Mouse (Mus musculus): Measurements from ENCODE around the gene Sox5. TPM values are rescaled to one million over a fixed set of nuclear protein-coding genes. Genes with fewer than 3 reads are reported as not detected.

Gene Sox5
- polyA plus RNA-seq, 1 experiment from 2014 or later, result 4.2 TPM

DNA sequence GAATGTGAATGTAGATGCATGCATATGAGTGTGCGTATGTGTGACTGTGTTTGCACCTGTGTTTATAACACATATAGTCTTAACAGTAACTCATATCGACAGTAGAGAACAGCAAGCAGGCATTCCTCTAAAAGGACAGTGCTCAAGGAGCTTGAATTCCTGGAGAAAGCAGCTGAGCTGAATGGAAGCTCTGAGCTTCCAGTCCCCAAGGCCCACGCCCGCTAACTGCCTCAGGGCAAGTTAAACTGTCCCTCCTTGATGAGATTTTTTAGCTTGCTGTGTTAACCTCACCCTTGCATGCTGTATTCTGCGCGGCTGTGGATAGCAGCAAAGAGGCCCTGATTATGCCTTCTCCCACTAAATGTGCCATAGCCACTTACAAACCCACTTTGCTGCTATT lies 388.6 kb downstream of the Sox5 start:
- H3K9ac ChIP-seq, result no peak overlapping the region
- no peak overlapping the region for H3K4me2 ChIP-seq
- no peaks in the 10 kb centered on the region for H3K27me3 ChIP-seq
- H3K4me1 ChIP-seq (replicated peaks), result no peaks in the 10 kb centered on the region
- no peaks in the 10 kb centered on the region for H3K9me3 ChIP-seq (replicated peaks)
- H3K36me3 ChIP-seq (replicated peaks), result no peaks in the 10 kb centered on the region
- no peak overlapping the region for H3K27ac ChIP-seq (replicated peaks)
- ATAC-seq (ENCODE audit: insufficient read depth), result no peak
- WGBS (ENCODE audit: insufficient replicate concordance), result 68% methylated on average over 6 of the region's 6 CpGs
- H3K4me3 ChIP-seq (replicated peaks), result no peak overlapping the region

DNA sequence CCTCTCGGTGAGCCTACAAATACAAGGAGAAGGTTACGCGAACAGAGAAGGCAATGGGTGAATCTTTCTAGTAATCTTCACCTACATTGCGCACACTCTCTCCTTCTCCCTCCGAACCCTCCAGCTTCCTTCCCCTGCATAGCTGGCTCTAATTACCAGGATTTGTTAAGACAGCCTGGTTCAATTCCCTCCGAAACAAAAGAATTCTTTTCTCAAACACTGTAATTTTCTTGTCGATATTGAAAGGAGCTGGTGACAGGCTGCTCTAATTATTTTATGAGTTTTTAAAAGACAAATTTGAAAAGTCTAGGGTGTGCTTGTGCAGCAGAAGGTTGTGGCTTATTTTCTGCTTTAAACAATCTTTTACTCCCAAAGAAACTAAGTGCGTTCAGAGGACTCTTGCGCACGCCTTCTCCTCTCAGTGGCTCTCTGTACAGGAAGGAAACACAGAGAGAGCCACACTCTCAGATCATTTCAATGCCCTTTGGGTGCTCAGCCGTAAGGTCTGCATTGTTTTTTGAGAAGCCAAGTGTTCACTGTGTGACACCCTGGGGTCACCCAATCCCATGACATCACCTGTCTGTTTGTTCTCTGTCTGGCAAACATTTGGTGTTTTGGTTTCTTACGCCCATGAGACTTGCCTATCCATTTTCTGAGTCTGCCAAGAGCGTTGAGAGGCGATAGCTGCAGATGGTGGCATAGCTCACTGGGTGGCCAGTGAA lies 392.3 kb downstream of the Sox5 start:
- 69% methylated on average over 14 of the region's 14 CpGs for WGBS (ENCODE audit: insufficient replicate concordance)
- Histone ChIP-seq H3K36me3 (replicated peaks) (no peaks in the 10 kb centered on the region), H3K4me1 (replicated peaks) (no peaks in the 10 kb centered on the region), H3K27me3 (no peaks in the 10 kb centered on the region), H3K27ac (replicated peaks) (no peak overlapping the region), H3K4me3 (replicated peaks) (no peak overlapping the region), H3K9me3 (replicated peaks) (no peaks in the 10 kb centered on the region), H3K4me2 (no peak overlapping the region), H3K9ac (no peak overlapping the region)
- no peak for ATAC-seq (ENCODE audit: insufficient read depth)

DNA sequence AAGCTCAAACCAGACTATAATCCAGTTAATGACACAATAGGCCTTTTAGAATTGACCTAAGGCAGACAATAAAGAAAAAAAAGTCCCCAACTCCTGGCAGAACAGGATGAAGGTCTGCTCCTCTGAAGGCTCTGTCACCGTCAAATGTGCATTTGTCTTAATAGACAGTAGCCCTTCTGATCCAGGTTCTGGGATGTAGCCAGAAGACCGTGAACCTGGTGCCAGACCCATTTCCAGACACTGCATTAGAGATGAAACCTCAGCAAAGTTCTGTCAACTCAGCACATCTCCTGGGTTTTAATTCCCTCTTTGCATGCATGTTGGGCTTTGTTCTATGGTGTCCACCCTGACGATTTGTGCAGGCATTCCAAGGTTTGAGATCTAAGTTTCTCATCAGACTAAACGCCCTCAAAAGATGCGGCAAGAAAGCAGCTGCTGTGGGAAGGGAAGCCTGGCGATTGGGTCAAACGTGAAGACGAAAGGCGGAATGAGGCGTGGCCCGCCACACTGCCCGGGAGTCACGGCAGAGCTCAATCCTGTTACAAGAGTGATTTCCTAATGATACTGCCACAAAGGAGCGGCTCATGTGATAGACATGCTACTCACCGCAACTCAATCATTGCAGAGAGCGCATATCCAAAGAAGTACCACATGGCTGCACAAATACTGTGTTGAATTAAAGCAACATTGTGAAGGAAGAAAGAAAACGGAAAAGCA lies 394.1 kb downstream of the Sox5 start:
- ATAC-seq (ENCODE audit: insufficient read depth), result no peak
- Histone ChIP-seq H3K27ac (replicated peaks) (no peak overlapping the region), H3K36me3 (replicated peaks) (no peaks in the 10 kb centered on the region), H3K4me2 (no peak overlapping the region), H3K4me1 (replicated peaks) (no peaks in the 10 kb centered on the region), H3K9ac (no peak overlapping the region), H3K9me3 (replicated peaks) (no peaks in the 10 kb centered on the region), H3K4me3 (replicated peaks) (no peak overlapping the region), H3K27me3 (no peaks in the 10 kb centered on the region)
- WGBS (ENCODE audit: insufficient replicate concordance), result 59% methylated on average over 17 of the region's 17 CpGs

DNA sequence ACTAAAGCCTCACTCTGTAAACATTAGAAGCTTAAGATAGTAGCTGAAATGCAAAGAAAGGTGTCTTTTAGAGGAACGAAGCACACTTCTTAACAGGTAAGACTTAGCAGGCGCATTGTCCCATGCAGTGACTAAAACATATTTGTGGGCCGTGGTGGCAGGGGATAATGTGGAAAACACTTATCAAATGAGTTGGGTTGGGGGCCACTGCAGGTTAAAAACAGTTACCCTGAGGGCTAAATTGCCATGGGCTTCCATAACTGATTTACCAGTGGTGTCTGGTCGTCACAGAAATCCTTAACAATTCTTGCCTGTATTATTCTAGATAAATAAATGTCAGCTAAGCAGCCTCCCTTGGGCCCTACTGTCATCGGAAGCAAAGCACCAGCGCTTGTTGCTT lies 401.1 kb downstream of the Sox5 start:
- H3K4me1 ChIP-seq (replicated peaks), result no peaks in the 10 kb centered on the region
- H3K27me3 ChIP-seq, result no peaks in the 10 kb centered on the region
- H3K9me3 ChIP-seq (replicated peaks), result no peaks in the 10 kb centered on the region
- no peaks in the 10 kb centered on the region for H3K36me3 ChIP-seq (replicated peaks)
- no peak overlapping the region for H3K9ac ChIP-seq
- no peak overlapping the region for H3K27ac ChIP-seq (replicated peaks)
- H3K4me3 ChIP-seq (replicated peaks), result no peak overlapping the region
- no peak for ATAC-seq (ENCODE audit: insufficient read depth)
- 73% methylated on average over 6 of the region's 6 CpGs for WGBS (ENCODE audit: insufficient replicate concordance)
- no peak overlapping the region for H3K4me2 ChIP-seq

DNA sequence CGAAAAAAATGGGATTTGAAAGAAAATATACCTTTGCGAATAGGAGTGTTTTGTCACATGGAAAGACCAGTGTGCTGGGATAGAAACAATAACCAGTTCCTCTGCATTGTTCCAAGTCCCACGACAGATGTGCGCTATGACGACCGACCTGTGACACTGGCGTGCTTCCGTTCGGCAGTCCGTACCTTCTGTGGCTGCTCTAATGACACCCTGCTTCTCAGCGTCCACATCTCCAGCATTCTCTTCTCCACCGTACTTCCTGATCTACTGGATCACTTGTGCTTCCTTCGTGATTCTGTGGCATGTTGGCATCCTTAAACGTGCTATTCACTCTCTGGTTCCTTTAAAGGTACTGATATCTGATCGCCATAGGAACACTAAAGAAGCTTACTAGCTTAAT lies 401.6 kb downstream of the Sox5 start:
- H3K4me1 ChIP-seq (replicated peaks), result no peaks in the 10 kb centered on the region
- 71% methylated on average over 15 of the region's 15 CpGs for WGBS (ENCODE audit: insufficient replicate concordance)
- no peak for ATAC-seq (ENCODE audit: insufficient read depth)
- no peak overlapping the region for H3K27ac ChIP-seq (replicated peaks)
- H3K4me2 ChIP-seq, result no peak overlapping the region
- no peaks in the 10 kb centered on the region for H3K9me3 ChIP-seq (replicated peaks)
- no peak overlapping the region for H3K4me3 ChIP-seq (replicated peaks)
- H3K27me3 ChIP-seq, result no peaks in the 10 kb centered on the region
- no peak overlapping the region for H3K9ac ChIP-seq
- H3K36me3 ChIP-seq (replicated peaks), result no peaks in the 10 kb centered on the region

DNA sequence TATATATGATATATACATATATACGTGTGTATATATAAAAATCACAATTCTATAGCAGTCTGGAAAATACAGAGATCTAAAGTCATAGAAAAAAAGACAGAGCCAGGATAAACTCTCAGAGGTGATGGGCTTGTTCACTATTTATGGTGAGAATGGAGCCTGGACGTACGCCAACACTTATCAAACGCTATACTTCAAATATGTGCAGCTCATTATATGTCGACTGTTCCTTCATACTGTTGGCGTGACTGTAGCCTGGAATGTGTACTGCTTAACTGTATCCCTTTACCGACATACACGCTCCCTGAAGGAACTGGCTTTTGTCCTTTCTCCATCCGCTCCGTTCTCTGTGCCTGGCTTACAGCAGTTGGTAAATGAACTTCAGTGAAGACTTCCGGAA lies 407.0 kb downstream of the Sox5 start:
- no peak overlapping the region for H3K27ac ChIP-seq (replicated peaks)
- no peaks in the 10 kb centered on the region for H3K36me3 ChIP-seq (replicated peaks)
- no peaks in the 10 kb centered on the region for H3K9me3 ChIP-seq (replicated peaks)
- H3K27me3 ChIP-seq, result no peaks in the 10 kb centered on the region
- H3K4me2 ChIP-seq, result no peak overlapping the region
- H3K4me3 ChIP-seq (replicated peaks), result no peak overlapping the region
- H3K9ac ChIP-seq, result no peak overlapping the region
- H3K4me1 ChIP-seq (replicated peaks), result peaks cover 8% of the 10 kb centered on the region; the same call in 1 of the 2 replicates
- ATAC-seq (ENCODE audit: insufficient read depth), result no peak
- 73% methylated on average over 11 of the region's 11 CpGs for WGBS (ENCODE audit: insufficient replicate concordance)

DNA sequence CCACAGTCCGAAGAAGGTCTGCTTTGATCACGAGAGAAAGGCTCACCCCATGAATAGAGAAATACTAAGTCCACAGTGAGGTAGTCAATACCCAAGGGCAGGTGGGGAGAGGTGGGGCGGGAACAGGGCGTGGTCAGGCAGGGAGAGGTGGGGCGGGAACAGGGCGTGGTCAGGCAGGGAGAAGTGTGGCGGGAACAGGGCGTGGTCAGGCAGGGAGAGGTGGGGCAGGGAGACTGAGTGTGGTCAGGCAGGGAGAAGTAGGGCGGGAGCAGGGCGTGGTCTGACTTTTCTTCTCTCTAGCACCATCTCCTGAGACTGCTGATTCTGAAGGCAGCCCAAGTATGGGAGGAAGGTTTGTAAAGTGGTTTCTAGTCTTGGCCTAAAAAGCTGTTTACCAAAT lies 411.1 kb downstream of the Sox5 start:
- peak; percentile 79; the same call in 1 of the 2 replicates for ATAC-seq (ENCODE audit: insufficient read depth)
- H3K9me3 ChIP-seq (replicated peaks), result no peaks in the 10 kb centered on the region
- no peaks in the 10 kb centered on the region for H3K27me3 ChIP-seq
- no peak overlapping the region for H3K4me2 ChIP-seq
- no peak overlapping the region for H3K9ac ChIP-seq
- peaks cover 8% of the 10 kb centered on the region; the same call in 1 of the 2 replicates for H3K4me1 ChIP-seq (replicated peaks)
- no peaks in the 10 kb centered on the region for H3K36me3 ChIP-seq (replicated peaks)
- no peak overlapping the region for H3K4me3 ChIP-seq (replicated peaks)
- no peak overlapping the region for H3K27ac ChIP-seq (replicated peaks)
- 26% methylated on average over 10 of the region's 10 CpGs for WGBS (ENCODE audit: insufficient replicate concordance)

DNA sequence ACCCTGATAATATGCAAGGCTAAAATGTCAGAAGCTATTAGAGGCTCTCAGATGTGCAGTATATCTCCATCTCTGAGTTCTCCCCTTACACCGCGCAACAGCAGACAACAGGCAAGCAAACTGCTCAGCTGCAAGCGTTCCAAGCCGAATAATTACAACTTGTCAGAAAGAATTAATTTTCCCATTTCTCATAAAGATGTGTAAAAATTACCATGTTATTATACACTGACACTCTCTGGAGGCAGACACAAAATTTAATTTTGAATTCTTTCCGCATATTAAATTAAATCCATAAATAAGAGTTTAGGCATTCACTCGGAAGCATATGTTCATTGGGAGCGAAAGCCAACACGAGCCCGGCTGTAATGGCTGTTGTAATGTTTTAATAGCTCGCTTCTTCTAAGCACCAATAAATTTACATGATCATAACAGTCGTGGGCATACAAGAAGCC lies 414.1 kb downstream of the Sox5 start:
- ATAC-seq (ENCODE audit: insufficient read depth), result no peak
- Histone ChIP-seq H3K4me1 (replicated peaks) (peaks cover 8% of the 10 kb centered on the region; the same call in 1 of the 2 replicates), H3K9me3 (replicated peaks) (no peaks in the 10 kb centered on the region), H3K4me2 (no peak overlapping the region), H3K4me3 (replicated peaks) (no peak overlapping the region), H3K9ac (no peak overlapping the region), H3K36me3 (replicated peaks) (no peaks in the 10 kb centered on the region), H3K27me3 (no peaks in the 10 kb centered on the region), H3K27ac (replicated peaks) (no peak overlapping the region)
- 76% methylated on average over 11 of the region's 11 CpGs for WGBS (ENCODE audit: insufficient replicate concordance)

DNA sequence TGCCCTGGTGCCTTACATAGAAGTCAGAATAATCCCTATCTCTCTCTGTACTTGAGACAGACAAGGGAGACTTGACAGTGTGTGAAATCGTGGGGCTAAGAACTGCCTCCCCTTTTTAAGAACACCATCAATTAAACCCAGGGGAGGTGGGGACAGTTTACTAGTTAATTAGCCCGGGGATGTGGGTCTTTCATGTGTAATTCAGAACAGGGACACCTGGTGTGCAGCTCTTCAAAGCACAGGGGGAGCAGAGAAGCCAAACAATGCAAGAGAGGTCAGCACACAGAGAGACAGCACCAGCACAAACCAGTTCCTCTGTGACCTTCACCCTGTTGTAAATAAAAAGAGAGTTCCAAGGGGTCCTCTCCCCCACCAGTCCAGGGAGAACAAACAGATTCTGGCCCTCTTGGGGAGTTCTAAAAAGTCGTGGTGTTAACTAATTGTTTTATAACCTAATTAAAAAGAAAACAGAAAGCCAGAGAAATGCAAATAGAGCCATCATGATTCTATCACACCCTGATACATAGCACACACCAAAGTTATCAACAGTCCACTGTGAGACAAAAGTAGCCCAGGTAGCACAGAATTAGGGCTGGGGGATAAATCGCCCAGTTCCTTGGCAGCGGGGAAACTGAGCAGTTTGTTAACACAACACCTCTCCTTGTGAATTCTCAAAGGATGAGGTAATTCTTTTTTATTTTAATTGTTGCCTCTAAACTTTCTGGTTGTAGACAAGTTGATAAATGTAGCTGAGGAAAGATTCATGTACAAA lies 420.3 kb downstream of the Sox5 start:
- ATAC-seq (ENCODE audit: insufficient read depth), result no peak
- Histone ChIP-seq H3K4me2 (no peak overlapping the region), H3K9ac (no peak overlapping the region), H3K36me3 (replicated peaks) (no peaks in the 10 kb centered on the region), H3K4me1 (replicated peaks) (no peaks in the 10 kb centered on the region), H3K4me3 (replicated peaks) (no peak overlapping the region), H3K9me3 (replicated peaks) (no peaks in the 10 kb centered on the region), H3K27ac (replicated peaks) (no peak overlapping the region), H3K27me3 (no peaks in the 10 kb centered on the region)
- 30% methylated on average over 5 of the region's 5 CpGs for WGBS (ENCODE audit: insufficient replicate concordance)

DNA sequence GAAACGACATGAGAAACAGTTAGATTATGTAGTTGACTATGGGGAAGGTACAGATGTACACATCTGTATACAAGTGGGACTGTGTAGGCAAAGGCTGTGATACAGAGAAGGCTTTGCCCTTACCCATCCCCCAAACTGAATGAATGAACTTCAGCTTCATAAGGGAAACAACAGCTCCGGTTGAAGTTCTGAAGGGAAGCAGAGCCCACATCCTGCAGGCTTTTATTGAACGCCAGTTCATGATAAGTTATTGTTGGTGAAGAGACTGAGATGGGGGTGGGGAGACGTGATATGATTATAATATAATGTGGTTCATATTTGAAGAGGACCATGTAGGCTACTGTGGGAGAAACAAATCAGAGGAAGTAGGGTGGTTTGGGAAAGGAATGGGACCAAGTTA lies 424.7 kb downstream of the Sox5 start:
- Histone ChIP-seq H3K36me3 (replicated peaks) (no peaks in the 10 kb centered on the region), H3K4me1 (replicated peaks) (no peaks in the 10 kb centered on the region), H3K9me3 (replicated peaks) (no peaks in the 10 kb centered on the region), H3K4me2 (no peak overlapping the region), H3K9ac (no peak overlapping the region), H3K27ac (replicated peaks) (no peak overlapping the region), H3K27me3 (no peaks in the 10 kb centered on the region), H3K4me3 (replicated peaks) (no peak overlapping the region)
- no peak for ATAC-seq (ENCODE audit: insufficient read depth)
- WGBS (ENCODE audit: insufficient replicate concordance), result 43% methylated on average over 4 of the region's 4 CpGs

DNA sequence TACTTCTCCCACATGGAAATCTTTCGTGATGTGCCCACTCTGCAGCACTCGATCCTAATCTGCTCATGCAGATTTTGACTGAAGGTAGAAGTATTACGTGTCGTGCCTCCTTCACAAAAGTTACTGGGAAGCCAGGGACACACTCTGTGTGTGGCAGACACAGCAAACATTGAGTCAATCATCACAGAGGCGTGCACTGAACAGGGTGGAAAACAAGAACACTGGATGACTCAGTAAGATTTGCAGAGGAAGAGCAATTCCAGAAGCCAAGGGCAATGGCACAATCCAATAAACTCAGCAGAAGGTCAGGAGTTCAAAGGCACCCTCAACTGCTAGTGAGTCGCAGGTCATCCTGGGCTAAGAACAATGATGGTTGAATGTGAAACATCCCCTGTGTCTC lies 430.7 kb downstream of the Sox5 start:
- Histone ChIP-seq H3K4me3 (replicated peaks) (no peak overlapping the region), H3K27me3 (no peaks in the 10 kb centered on the region), H3K4me1 (replicated peaks) (no peaks in the 10 kb centered on the region; the same call in 1 of the 2 replicates), H3K36me3 (replicated peaks) (no peaks in the 10 kb centered on the region), H3K9ac (no peak overlapping the region), H3K4me2 (no peak overlapping the region), H3K9me3 (replicated peaks) (no peaks in the 10 kb centered on the region), H3K27ac (replicated peaks) (no peak overlapping the region)
- WGBS (ENCODE audit: insufficient replicate concordance), result 52% methylated on average over 6 of the region's 6 CpGs
- peak; percentile 25; the same call in 1 of the 2 replicates for ATAC-seq (ENCODE audit: insufficient read depth)

Data from liver, embryonic 15.5 days (tissue).